Mouse (Mus musculus): ENCODE measurements around the gene Tns1.
A peak's percentile ranks its signal among the peaks of the same experiment; 100 is the strongest.

Gene Tns1

GRCm38 (mm10) chr1:74123215-74123614 lies 1.0 kb downstream of the Tns1 start:
- DNase-seq (ENCODE audit: extremely low read depth, insufficient read length, low spot score) = no peak

- peak; percentile 41 for DNase-seq (ENCODE audit: extremely low read depth, insufficient read length, low spot score)
Measured at GRCm38 (mm10) chr1:74121821-74122576, 2.2 kb downstream of the Tns1 start.

- no peak for DNase-seq (ENCODE audit: extremely low read depth, insufficient read length, low spot score)
Measured at GRCm38 (mm10) chr1:74121138-74121537, 3.1 kb downstream of the Tns1 start.

GRCm38 (mm10) chr1:74119115-74119514 lies 5.1 kb downstream of the Tns1 start:
- DNase-seq (ENCODE audit: extremely low read depth, insufficient read length, low spot score) = no peak

GRCm38 (mm10) chr1:74117876-74118275 lies 6.4 kb downstream of the Tns1 start:
- no peak for DNase-seq (ENCODE audit: extremely low read depth, insufficient read length, low spot score)

- DNase-seq (ENCODE audit: extremely low read depth, insufficient read length, low spot score) = no peak
Measured at GRCm38 (mm10) chr1:74113071-74113470, 11.2 kb downstream of the Tns1 start.

- DNase-seq (ENCODE audit: extremely low read depth, insufficient read length, low spot score) = no peak
Measured at GRCm38 (mm10) chr1:74111696-74112030, 12.6 kb downstream of the Tns1 start.

- DNase-seq (ENCODE audit: extremely low read depth, insufficient read length, low spot score) = no peak
Measured at GRCm38 (mm10) chr1:74110932-74111695, 13.1 kb downstream of the Tns1 start.

- no peak for DNase-seq (ENCODE audit: extremely low read depth, insufficient read length, low spot score)
Measured at GRCm38 (mm10) chr1:74109670-74110069, 14.6 kb downstream of the Tns1 start.

GRCm38 (mm10) chr1:74107931-74108618 lies 16.2 kb downstream of the Tns1 start:
- no peak for DNase-seq (ENCODE audit: extremely low read depth, insufficient read length, low spot score)

GRCm38 (mm10) chr1:74106214-74106613 lies 18.0 kb downstream of the Tns1 start:
- no peak for DNase-seq (ENCODE audit: extremely low read depth, insufficient read length, low spot score)

GRCm38 (mm10) chr1:74105660-74106059 lies 18.6 kb downstream of the Tns1 start:
- no peak for DNase-seq (ENCODE audit: extremely low read depth, insufficient read length, low spot score)

- no peak for DNase-seq (ENCODE audit: extremely low read depth, insufficient read length, low spot score)
Measured at GRCm38 (mm10) chr1:74103654-74104353, 20.4 kb downstream of the Tns1 start.

GRCm38 (mm10) chr1:74099001-74099435 lies 25.2 kb downstream of the Tns1 start:
- no peak for DNase-seq (ENCODE audit: extremely low read depth, insufficient read length, low spot score)

GRCm38 (mm10) chr1:74098004-74099000 lies 25.9 kb downstream of the Tns1 start:
- DNase-seq (ENCODE audit: extremely low read depth, insufficient read length, low spot score) = no peak

- no peak for DNase-seq (ENCODE audit: extremely low read depth, insufficient read length, low spot score)
Measured at GRCm38 (mm10) chr1:74095728-74096127, 28.5 kb downstream of the Tns1 start.

GRCm38 (mm10) chr1:74095296-74095695 lies 29.0 kb downstream of the Tns1 start:
- DNase-seq (ENCODE audit: extremely low read depth, insufficient read length, low spot score) = no peak

- no peak for DNase-seq (ENCODE audit: extremely low read depth, insufficient read length, low spot score)
Measured at GRCm38 (mm10) chr1:74094497-74095270, 29.6 kb downstream of the Tns1 start.

- no peak for DNase-seq (ENCODE audit: extremely low read depth, insufficient read length, low spot score)
Measured at GRCm38 (mm10) chr1:74093447-74093846, 30.8 kb downstream of the Tns1 start.

Measured in 3134 (cell line).